Mouse (Mus musculus): Measurements from ENCODE around the gene Lin7c.
"Not testable (repeated sequence)": the region's sequence is repeated elsewhere in the genome, so short reads cannot be mapped to it uniquely, and the experiment has no call there.

Gene Lin7c

GRCm38 (mm10) chr2:109890597-109890996 is at the start of gene Lin7c:
Gene Lin7c, plus strand, starts transcription at chr2:109890853.
- DNase-seq (ENCODE audit: low spot score), result peak; percentile 90

GRCm38 (mm10) chr2:109846401-109846800 is 44.3 kb upstream of the Lin7c start:
- no peak for DNase-seq (ENCODE audit: low spot score)

DNA sequence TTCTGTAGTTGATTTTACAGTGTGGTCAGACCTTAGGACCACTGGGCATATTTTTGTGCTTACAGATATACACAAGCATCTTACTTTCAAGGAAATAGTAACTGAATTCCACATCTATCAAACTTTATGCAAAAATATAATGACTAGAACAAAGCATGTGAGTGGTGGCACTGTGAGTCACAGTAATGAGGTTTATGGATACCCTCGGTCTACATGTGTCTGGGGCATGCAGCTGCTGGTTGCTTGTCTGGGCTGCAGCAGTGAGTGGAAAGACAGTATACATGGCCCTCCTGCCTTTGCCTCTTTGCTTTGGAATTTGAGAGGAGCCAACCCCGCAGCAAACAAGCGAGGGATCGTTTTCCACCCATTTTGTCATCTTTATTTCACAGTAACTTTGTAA is 42.3 kb upstream of the Lin7c start:
- DNase-seq (ENCODE audit: low spot score), result no peak

GRCm38 (mm10) chr2:109848715-109849114 is 41.9 kb upstream of the Lin7c start:
- DNase-seq (ENCODE audit: low spot score), result no peak

GRCm38 (mm10) chr2:109855601-109856000 is 35.1 kb upstream of the Lin7c start:
- no peak for DNase-seq (ENCODE audit: low spot score)

GRCm38 (mm10) chr2:109859671-109860070 is 31.0 kb upstream of the Lin7c start:
- DNase-seq (ENCODE audit: low spot score), result no peak

GRCm38 (mm10) chr2:109860832-109861231 is 29.8 kb upstream of the Lin7c start:
- DNase-seq (ENCODE audit: low spot score), result no peak

GRCm38 (mm10) chr2:109879429-109879828 is 11.2 kb upstream of the Lin7c start:
- DNase-seq (ENCODE audit: low spot score), result not testable (repeated sequence)

GRCm38 (mm10) chr2:109881111-109881510 is 9.5 kb upstream of the Lin7c start:
- DNase-seq (ENCODE audit: low spot score), result no peak

GRCm38 (mm10) chr2:109881625-109882024 is 9.0 kb upstream of the Lin7c start:
- DNase-seq (ENCODE audit: low spot score), result no peak

- DNase-seq (ENCODE audit: low spot score), result no peak
Measured at GRCm38 (mm10) chr2:109884106-109884505, 6.5 kb upstream of the Lin7c start.

GRCm38 (mm10) chr2:109884507-109884906 is 6.1 kb upstream of the Lin7c start:
- no peak for DNase-seq (ENCODE audit: low spot score)

DNA sequence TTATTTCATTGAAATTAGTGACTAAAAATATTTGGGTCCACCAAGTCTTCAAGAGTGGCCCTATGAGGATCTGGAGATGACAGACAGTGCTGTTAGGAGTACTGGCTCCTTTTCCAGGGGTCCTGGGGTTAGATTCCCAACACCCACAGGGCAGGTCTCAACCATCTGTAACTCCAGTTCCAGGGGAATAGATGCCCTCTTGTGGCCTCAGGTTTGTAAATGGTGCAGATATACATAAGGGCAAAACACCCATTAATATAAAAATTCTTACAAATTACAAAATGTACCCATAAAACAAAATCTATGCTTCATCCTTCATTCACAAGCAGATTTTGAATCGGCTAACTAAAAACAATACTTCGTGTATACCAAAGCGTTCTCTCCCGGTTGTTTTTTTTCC is 585 bp upstream of the Lin7c start:
- no peak for DNase-seq (ENCODE audit: low spot score)

- no peak for DNase-seq (ENCODE audit: low spot score)
Measured at GRCm38 (mm10) chr2:109891031-109891430, 378 bp downstream of the Lin7c start.

GRCm38 (mm10) chr2:109891471-109891870 is 818 bp downstream of the Lin7c start:
- DNase-seq (ENCODE audit: low spot score), result no peak

- DNase-seq (ENCODE audit: low spot score), result no peak
Measured at GRCm38 (mm10) chr2:109896311-109896710, 5.7 kb downstream of the Lin7c start.

- no peak for DNase-seq (ENCODE audit: low spot score)
Measured at GRCm38 (mm10) chr2:109902869-109903268, 12.2 kb downstream of the Lin7c start.

- peak; percentile 83 for DNase-seq (ENCODE audit: low spot score)
Measured at GRCm38 (mm10) chr2:109904171-109904821, 13.6 kb downstream of the Lin7c start.

DNA sequence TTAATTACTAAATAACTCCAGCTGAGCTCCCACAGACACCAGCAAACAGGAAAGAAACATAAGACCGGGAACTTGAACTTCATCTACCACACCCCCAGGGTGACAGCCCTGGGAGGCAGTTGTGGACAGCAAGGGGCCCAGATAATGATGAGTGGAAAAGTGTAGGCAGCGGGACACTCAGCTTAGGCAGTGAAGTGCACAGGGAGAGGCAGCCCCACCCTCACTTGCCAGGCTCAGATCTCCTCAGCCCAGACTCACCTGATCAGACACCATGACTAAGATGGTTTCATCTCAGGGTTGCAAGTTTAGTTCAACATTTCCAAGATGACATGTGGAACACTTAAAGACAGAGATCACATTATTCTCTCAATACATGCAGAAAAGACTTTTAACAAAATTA is 18.5 kb downstream of the Lin7c start:
- DNase-seq (ENCODE audit: low spot score), result no peak

- DNase-seq (ENCODE audit: low spot score), result no peak
Measured at GRCm38 (mm10) chr2:109912216-109912615, 21.6 kb downstream of the Lin7c start.

DNA sequence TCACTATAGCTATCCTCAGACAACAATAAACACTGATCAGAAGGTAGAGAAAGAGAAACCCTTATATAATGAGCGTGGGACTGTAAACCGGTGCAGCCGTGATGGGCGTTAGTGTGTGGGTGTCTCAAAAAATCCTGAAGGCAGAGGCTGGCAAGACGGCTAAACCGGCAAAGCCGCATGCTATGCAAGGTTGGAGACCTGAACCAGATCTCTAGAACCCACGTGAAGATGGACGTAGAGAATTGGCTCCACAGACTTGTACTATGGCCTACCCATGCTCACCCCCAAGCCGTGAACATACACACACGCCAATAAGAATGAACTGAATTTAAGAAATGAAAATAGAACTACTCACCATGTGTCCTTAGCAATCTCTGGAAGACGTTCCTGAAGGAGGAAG is 22.1 kb downstream of the Lin7c start:
- no peak for DNase-seq (ENCODE audit: low spot score)

DNA sequence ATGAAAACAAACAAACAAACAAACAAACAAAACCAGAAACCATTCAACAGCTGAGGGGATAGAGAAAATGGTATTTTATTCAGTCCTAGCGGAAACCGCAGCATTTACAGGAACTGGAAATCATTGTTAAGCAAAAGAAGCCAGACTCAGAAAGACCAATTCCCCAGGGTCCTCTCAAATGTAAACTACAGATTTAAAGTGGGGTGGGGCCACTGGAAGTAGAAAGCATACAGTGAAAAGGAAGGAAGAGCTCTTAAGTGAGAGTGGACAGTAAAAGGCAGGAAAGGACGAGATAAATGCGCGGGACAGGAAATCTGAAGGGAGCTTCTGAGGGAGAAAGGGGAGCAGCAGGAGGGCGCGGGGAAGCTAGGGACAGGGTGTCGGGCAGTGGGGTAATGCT is 22.6 kb downstream of the Lin7c start:
- DNase-seq (ENCODE audit: low spot score), result no peak

GRCm38 (mm10) chr2:109914601-109915000 is 23.9 kb downstream of the Lin7c start:
- no peak for DNase-seq (ENCODE audit: low spot score)

GRCm38 (mm10) chr2:109916782-109917495 is 26.3 kb downstream of the Lin7c start:
- DNase-seq (ENCODE audit: low spot score), result no peak

Measured in left cerebral cortex, adult 11 months (tissue).